Mouse (Mus musculus): ENCODE results near the gene Pafah1b2. TPM values are rescaled to one million over a fixed set of nuclear protein-coding genes. Genes with fewer than 3 reads are reported as not detected.

Gene Pafah1b2
- polyA plus RNA-seq, 1 experiment from 2014 or later = 177 TPM

DNA sequence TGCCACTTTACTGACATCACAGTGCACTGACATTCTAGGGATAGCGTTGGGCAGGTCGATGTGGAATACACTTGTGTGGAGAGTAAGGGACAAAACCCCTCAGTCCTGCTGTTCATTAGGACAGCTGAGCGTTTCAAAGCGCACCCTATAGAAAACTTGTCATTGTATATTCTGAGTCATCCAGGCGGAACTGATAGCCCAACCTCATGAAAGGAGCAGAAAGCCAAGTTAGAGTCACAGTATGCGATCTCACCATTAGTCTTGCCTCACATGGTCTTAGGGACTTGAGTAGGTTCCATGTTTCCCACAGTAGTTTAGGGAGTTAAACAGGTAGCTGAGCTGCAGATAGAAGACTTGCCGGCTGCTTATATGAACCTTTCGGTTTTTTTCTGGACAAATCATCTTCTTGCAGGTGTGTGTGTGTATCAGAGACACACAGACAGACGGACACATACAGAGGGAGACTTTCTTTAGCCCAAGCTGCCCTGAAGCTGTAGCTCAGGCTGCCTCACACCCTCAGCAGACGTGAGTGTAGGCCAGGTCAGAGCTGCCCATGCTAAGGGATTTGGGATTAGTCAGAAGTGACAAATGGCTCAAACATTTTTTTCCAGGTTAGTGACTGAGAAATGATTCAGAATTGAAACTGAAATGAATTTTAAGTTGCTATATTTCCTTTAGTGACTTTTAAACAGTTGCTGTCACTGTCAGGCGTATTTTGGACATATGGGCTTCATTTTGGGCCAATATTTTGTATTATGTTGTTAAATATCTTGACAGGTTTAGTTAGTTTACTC is 34.4 kb upstream of the Pafah1b2 start:
- Histone ChIP-seq H3K4me3 (ENCODE audit: low read depth, low read length) (no peak overlapping the region), H3K27me3 (ENCODE audit: control insufficient read depth, insufficient read depth, low read length) (no peaks in the 10 kb centered on the region), H3K27ac (ENCODE audit: low read length) (no peak overlapping the region), H3K4me2 (replicated peaks; ENCODE audit: low read depth, low read length) (no peak overlapping the region), H3K36me3 (ENCODE audit: control insufficient read depth, insufficient read depth, low read length) (no peaks in the 10 kb centered on the region), H3K9ac (replicated peaks; ENCODE audit: low read depth, low read length) (no peak overlapping the region), H3K9me3 (ENCODE audit: control insufficient read depth, low read depth, low read length) (no peaks in the 10 kb centered on the region), H3K4me1 (ENCODE audit: control insufficient read depth, insufficient read depth, low read length) (peaks cover 8% of the 10 kb centered on the region; the same call in 1 of the 2 replicates)
- no peak for ATAC-seq (ENCODE audit: insufficient number of reproducible peaks, insufficient read depth, low FRiP score, low read depth)
- 83% methylated on average over 11 of the region's 11 CpGs for WGBS

DNA sequence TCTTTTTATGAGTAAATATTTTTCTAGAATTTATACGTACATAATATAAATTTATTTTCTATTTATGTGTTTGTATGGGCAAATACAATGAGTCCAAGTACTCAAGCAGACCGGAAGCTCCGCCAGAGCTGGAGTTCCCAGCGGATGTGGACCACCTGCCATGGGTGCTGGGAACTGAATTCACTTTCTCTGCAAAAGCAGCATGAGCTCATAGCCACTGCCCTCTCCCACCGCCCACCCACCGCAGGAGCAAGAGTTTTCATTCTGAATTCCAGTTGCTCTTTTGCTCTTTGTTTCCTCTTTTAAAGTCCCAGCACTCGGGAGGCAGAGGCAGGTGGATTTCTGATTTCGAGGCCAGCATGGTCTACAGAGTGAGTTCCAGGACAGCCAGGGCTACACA is 31.1 kb upstream of the Pafah1b2 start:
- H3K9ac ChIP-seq (replicated peaks; ENCODE audit: low read depth, low read length) = no peak overlapping the region
- WGBS = 91% methylated on average over 8 of the region's 8 CpGs
- ATAC-seq (ENCODE audit: insufficient number of reproducible peaks, insufficient read depth, low FRiP score, low read depth) = no peak
- H3K27me3 ChIP-seq (ENCODE audit: control insufficient read depth, insufficient read depth, low read length) = no peaks in the 10 kb centered on the region
- no peaks in the 10 kb centered on the region for H3K9me3 ChIP-seq (ENCODE audit: control insufficient read depth, low read depth, low read length)
- no peak overlapping the region for H3K27ac ChIP-seq (ENCODE audit: low read length)
- H3K36me3 ChIP-seq (ENCODE audit: control insufficient read depth, insufficient read depth, low read length) = no peaks in the 10 kb centered on the region
- H3K4me3 ChIP-seq (ENCODE audit: low read depth, low read length) = no peak overlapping the region
- H3K4me2 ChIP-seq (replicated peaks; ENCODE audit: low read depth, low read length) = no peak overlapping the region
- peaks cover 3% of the 10 kb centered on the region; the same call in 1 of the 2 replicates for H3K4me1 ChIP-seq (ENCODE audit: control insufficient read depth, insufficient read depth, low read length)

DNA sequence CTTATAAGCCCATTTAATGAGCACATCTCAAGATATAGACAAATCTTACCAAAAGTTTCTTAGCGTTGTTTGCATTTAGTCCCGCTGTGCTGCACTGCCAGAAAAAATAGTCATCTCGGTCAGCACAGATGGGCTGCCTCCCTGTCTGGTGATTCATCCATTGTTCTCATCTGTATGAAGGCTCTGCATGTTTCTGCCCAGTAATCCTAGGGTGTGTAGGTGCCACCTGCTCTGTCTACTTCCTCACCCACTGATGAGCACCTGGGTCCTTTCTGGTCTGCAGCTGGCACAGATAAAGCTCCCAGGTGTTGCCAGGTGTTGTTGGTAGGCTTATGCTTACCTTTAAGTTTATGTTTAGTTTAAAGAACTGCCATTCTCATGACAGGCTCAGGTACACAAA is 29.9 kb upstream of the Pafah1b2 start:
- Histone ChIP-seq H3K36me3 (ENCODE audit: control insufficient read depth, insufficient read depth, low read length) (no peaks in the 10 kb centered on the region), H3K27ac (ENCODE audit: low read length) (no peak overlapping the region), H3K4me3 (ENCODE audit: low read depth, low read length) (no peak overlapping the region), H3K9me3 (ENCODE audit: control insufficient read depth, low read depth, low read length) (no peaks in the 10 kb centered on the region), H3K4me2 (replicated peaks; ENCODE audit: low read depth, low read length) (no peak overlapping the region), H3K9ac (replicated peaks; ENCODE audit: low read depth, low read length) (no peak overlapping the region), H3K27me3 (ENCODE audit: control insufficient read depth, insufficient read depth, low read length) (no peaks in the 10 kb centered on the region), H3K4me1 (ENCODE audit: control insufficient read depth, insufficient read depth, low read length) (no peaks in the 10 kb centered on the region)
- ATAC-seq (ENCODE audit: insufficient number of reproducible peaks, insufficient read depth, low FRiP score, low read depth) = no peak
- 74% methylated on average over 3 of the region's 3 CpGs for WGBS

DNA sequence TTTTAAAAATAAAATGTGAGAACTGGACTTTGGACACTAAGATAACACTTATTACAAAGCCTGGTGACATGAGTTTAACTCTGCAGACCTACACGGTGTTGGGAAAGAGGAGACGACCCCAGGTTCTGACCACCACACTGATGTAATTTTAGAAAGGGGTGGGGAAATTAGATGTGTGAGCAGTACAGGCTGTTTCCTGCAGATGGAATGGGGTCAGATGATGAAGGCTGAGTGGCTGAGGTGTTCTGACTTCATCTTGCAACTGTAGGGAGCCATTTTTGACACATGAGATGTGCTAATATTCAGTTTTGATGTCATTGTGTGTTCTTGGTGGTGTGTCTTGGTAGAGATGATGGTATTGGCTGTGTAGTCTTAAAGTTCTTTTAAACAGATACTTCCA is 28.7 kb upstream of the Pafah1b2 start:
- WGBS = 74% methylated on average over 2 of the region's 2 CpGs
- no peak overlapping the region for H3K4me3 ChIP-seq (ENCODE audit: low read depth, low read length)
- no peaks in the 10 kb centered on the region for H3K9me3 ChIP-seq (ENCODE audit: control insufficient read depth, low read depth, low read length)
- no peaks in the 10 kb centered on the region for H3K27me3 ChIP-seq (ENCODE audit: control insufficient read depth, insufficient read depth, low read length)
- H3K27ac ChIP-seq (ENCODE audit: low read length) = no peak overlapping the region
- H3K9ac ChIP-seq (replicated peaks; ENCODE audit: low read depth, low read length) = no peak overlapping the region
- no peak overlapping the region for H3K4me2 ChIP-seq (replicated peaks; ENCODE audit: low read depth, low read length)
- no peak for ATAC-seq (ENCODE audit: insufficient number of reproducible peaks, insufficient read depth, low FRiP score, low read depth)
- no peaks in the 10 kb centered on the region for H3K36me3 ChIP-seq (ENCODE audit: control insufficient read depth, insufficient read depth, low read length)
- H3K4me1 ChIP-seq (ENCODE audit: control insufficient read depth, insufficient read depth, low read length) = no peaks in the 10 kb centered on the region

DNA sequence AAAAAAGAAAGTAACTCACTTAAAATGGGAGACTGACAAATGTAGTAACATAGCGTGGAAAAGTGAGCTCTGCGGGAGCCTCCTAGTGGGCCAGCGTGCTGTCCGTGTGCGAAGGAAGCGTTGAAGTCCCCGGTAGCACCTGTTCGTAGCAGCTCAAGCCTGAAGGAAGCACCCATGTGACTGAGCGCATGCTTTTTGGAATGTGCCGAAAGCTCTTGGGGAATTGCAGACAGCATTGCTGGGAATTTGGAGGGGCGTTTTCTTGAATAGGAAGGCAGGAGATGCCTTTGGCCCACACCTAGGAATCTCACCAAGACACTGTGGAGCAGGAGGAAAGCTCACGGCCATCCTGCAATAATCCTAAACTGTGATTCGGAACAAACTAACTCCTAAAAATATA is 26.3 kb upstream of the Pafah1b2 start:
- ATAC-seq (ENCODE audit: insufficient number of reproducible peaks, insufficient read depth, low FRiP score, low read depth) = no peak
- Histone ChIP-seq H3K4me2 (replicated peaks; ENCODE audit: low read depth, low read length) (no peak overlapping the region), H3K36me3 (ENCODE audit: control insufficient read depth, insufficient read depth, low read length) (no peaks in the 10 kb centered on the region), H3K9ac (replicated peaks; ENCODE audit: low read depth, low read length) (no peak overlapping the region), H3K9me3 (ENCODE audit: control insufficient read depth, low read depth, low read length) (no peaks in the 10 kb centered on the region), H3K4me1 (ENCODE audit: control insufficient read depth, insufficient read depth, low read length) (peaks cover 7% of the 10 kb centered on the region; the same call in 1 of the 2 replicates), H3K4me3 (ENCODE audit: low read depth, low read length) (no peak overlapping the region), H3K27ac (ENCODE audit: low read length) (no peak overlapping the region), H3K27me3 (ENCODE audit: control insufficient read depth, insufficient read depth, low read length) (no peaks in the 10 kb centered on the region)
- 90% methylated on average over 13 of the region's 13 CpGs for WGBS

- no peaks in the 10 kb centered on the region for H3K36me3 ChIP-seq (ENCODE audit: control insufficient read depth, insufficient read depth, low read length)
- 95% methylated on average over 8 of the region's 8 CpGs for WGBS
These were observed 24.4 kb upstream of the Pafah1b2 start for GRCm38 (mm10) chr9:46036881-46037280.

GRCm38 (mm10) chr9:46035290-46035871 is 22.9 kb upstream of the Pafah1b2 start:
- peaks cover 19% of the 10 kb centered on the region for H3K4me1 ChIP-seq (ENCODE audit: control insufficient read depth, insufficient read depth, low read length)
- H3K4me3 ChIP-seq (ENCODE audit: low read depth, low read length) = no peak overlapping the region
- no peak overlapping the region for H3K9ac ChIP-seq (replicated peaks; ENCODE audit: low read depth, low read length)
- H3K27ac ChIP-seq (ENCODE audit: low read length) = no peak overlapping the region
- no peaks in the 10 kb centered on the region for H3K9me3 ChIP-seq (ENCODE audit: control insufficient read depth, low read depth, low read length)
- H3K4me2 ChIP-seq (replicated peaks; ENCODE audit: low read depth, low read length) = no peak overlapping the region
- no peak for ATAC-seq (ENCODE audit: insufficient number of reproducible peaks, insufficient read depth, low FRiP score, low read depth)
- no peaks in the 10 kb centered on the region for H3K36me3 ChIP-seq (ENCODE audit: control insufficient read depth, insufficient read depth, low read length)
- 40% methylated on average over 9 of the region's 9 CpGs for WGBS
- no peaks in the 10 kb centered on the region for H3K27me3 ChIP-seq (ENCODE audit: control insufficient read depth, insufficient read depth, low read length)

More at GRCm38 (mm10) chr9:46036881-46037280, 24.4 kb upstream of the Pafah1b2 start:
- Histone ChIP-seq H3K27me3 (ENCODE audit: control insufficient read depth, insufficient read depth, low read length) (no peaks in the 10 kb centered on the region), H3K27ac (ENCODE audit: low read length) (no peak overlapping the region), H3K4me3 (ENCODE audit: low read depth, low read length) (no peak overlapping the region), H3K9ac (replicated peaks; ENCODE audit: low read depth, low read length) (no peak overlapping the region), H3K4me1 (ENCODE audit: control insufficient read depth, insufficient read depth, low read length) (peaks cover 14% of the 10 kb centered on the region), H3K4me2 (replicated peaks; ENCODE audit: low read depth, low read length) (no peak overlapping the region), H3K9me3 (ENCODE audit: control insufficient read depth, low read depth, low read length) (no peaks in the 10 kb centered on the region)
- ATAC-seq (ENCODE audit: insufficient number of reproducible peaks, insufficient read depth, low FRiP score, low read depth) = no peak

- 67% methylated on average over 3 of the region's 3 CpGs for whole genome bisulfite sequencing
- ATAC-seq (ENCODE audit: insufficient number of reproducible peaks, insufficient read depth, low FRiP score, low read depth) = no peak
- peaks cover 19% of the 10 kb centered on the region for H3K4me1 ChIP-seq (ENCODE audit: control insufficient read depth, insufficient read depth, low read length)
- no peaks in the 10 kb centered on the region for H3K27me3 ChIP-seq (ENCODE audit: control insufficient read depth, insufficient read depth, low read length)
- no peak overlapping the region for H3K4me2 ChIP-seq (replicated peaks; ENCODE audit: low read depth, low read length)
- H3K27ac ChIP-seq (ENCODE audit: low read length) = no peak overlapping the region
- H3K9me3 ChIP-seq (ENCODE audit: control insufficient read depth, low read depth, low read length) = no peaks in the 10 kb centered on the region
- H3K4me3 ChIP-seq (ENCODE audit: low read depth, low read length) = no peak overlapping the region
- no peaks in the 10 kb centered on the region for H3K36me3 ChIP-seq (ENCODE audit: control insufficient read depth, insufficient read depth, low read length)
- H3K9ac ChIP-seq (replicated peaks; ENCODE audit: low read depth, low read length) = no peak overlapping the region
These were observed 21.4 kb upstream of the Pafah1b2 start for GRCm38 (mm10) chr9:46033862-46034261.

Data from stomach, embryonic 14.5 days (tissue).